Mouse (Mus musculus) ovary, postnatal 36 days (tissue): ENCODE results near the gene Ddc.

Experiments used
- DNase-seq: peaks from one replicate; pipeline ENCODE4 v3.0.0; 2022; ENCODE audit warnings: low spot score, mixed read lengths

Gene Ddc

GRCm38 (mm10) chr11:11845044-11845443 is 52.9 kb downstream of the Ddc start:
- DNase-seq = no peak

GRCm38 (mm10) chr11:11844367-11844971 is 53.5 kb downstream of the Ddc start:
- DNase-seq = peak; percentile 73

GRCm38 (mm10) chr11:11841590-11841989 is 56.4 kb downstream of the Ddc start:
- no peak for DNase-seq

GRCm38 (mm10) chr11:11840746-11841145 is 57.2 kb downstream of the Ddc start:
- no peak for DNase-seq

- no peak for DNase-seq
Measured at GRCm38 (mm10) chr11:11839874-11840273, 58.1 kb downstream of the Ddc start.

GRCm38 (mm10) chr11:11837384-11837783 is 60.6 kb downstream of the Ddc start:
- no peak for DNase-seq

GRCm38 (mm10) chr11:11836713-11837370 is 61.1 kb downstream of the Ddc start:
- no peak for DNase-seq

- DNase-seq = no peak
Measured at GRCm38 (mm10) chr11:11836262-11836661, 61.7 kb downstream of the Ddc start.

GRCm38 (mm10) chr11:11835791-11836190 is 62.2 kb downstream of the Ddc start:
- DNase-seq = no peak

- no peak for DNase-seq
Measured at GRCm38 (mm10) chr11:11835361-11835760, 62.6 kb downstream of the Ddc start.

- DNase-seq = no peak
Measured at GRCm38 (mm10) chr11:11833100-11833499, 64.8 kb downstream of the Ddc start.

- DNase-seq = no peak
Measured at GRCm38 (mm10) chr11:11832755-11833084, 65.2 kb downstream of the Ddc start.

GRCm38 (mm10) chr11:11831940-11832754 is 65.8 kb downstream of the Ddc start:
- DNase-seq = no peak

GRCm38 (mm10) chr11:11831526-11831925 is 66.4 kb downstream of the Ddc start:
- DNase-seq = no peak

GRCm38 (mm10) chr11:11830884-11831495 is 67.0 kb downstream of the Ddc start:
- DNase-seq = no peak

GRCm38 (mm10) chr11:11829161-11830000 is 68.6 kb downstream of the Ddc start:
- no peak for DNase-seq

GRCm38 (mm10) chr11:11828761-11829160 is 69.2 kb downstream of the Ddc start:
- no peak for DNase-seq

- no peak for DNase-seq
Measured at GRCm38 (mm10) chr11:11828251-11828650, 69.7 kb downstream of the Ddc start.

GRCm38 (mm10) chr11:11826475-11826874 is 71.5 kb downstream of the Ddc start:
- no peak for DNase-seq

GRCm38 (mm10) chr11:11825670-11826069 is 72.3 kb downstream of the Ddc start:
- no peak for DNase-seq

GRCm38 (mm10) chr11:11824970-11825635 is 72.8 kb downstream of the Ddc start:
- DNase-seq = no peak
